Mouse (Mus musculus) forebrain, embryonic 12.5 days (tissue): ENCODE results near the gene Pxk. TPM values are rescaled to one million over a fixed set of nuclear protein-coding genes. Genes with fewer than 3 reads are reported as not detected.

Experiments used
- polyA plus RNA-seq: library from polyadenylated mRNA; unstranded; fragments of >200 nt; fragmentation: Nextera tagmentation; extraction: Ambion mirVana; gene quantifications from 2 replicates; pipeline ENCODE4 v1.2.1, GENCODE M21; 2016

The Pxk gene
- polyA plus RNA-seq, 1 experiment from 2014 or later = 30.3 TPM

Other genes starting within 250 kb of the Pxk start
- gene Gm45521, start 140.9 kb upstream of the Pxk start, polyA plus RNA-seq = 0.42 TPM in 1 of 2 replicates, not detected in the other
- gene Dnase1l3, start 103.6 kb upstream of the Pxk start, polyA plus RNA-seq = not detected in 2 replicates
- 18.8 and 21.4 TPM in 2 replicates for gene Abhd6, start 95.3 kb upstream of the Pxk start, polyA plus RNA-seq
- gene Rpp14, start 17.8 kb upstream of the Pxk start, polyA plus RNA-seq = 53.3 and 53.6 TPM in 2 replicates
- gene Pdhb, start 74.8 kb downstream of the Pxk start, polyA plus RNA-seq = 199 and 211 TPM in 2 replicates
- gene Kctd6, start 115.9 kb downstream of the Pxk start, polyA plus RNA-seq = 6.7 and 14.8 TPM in 2 replicates
- 0.21 TPM in 1 of 2 replicates, not detected in the other for gene Acox2, start 161.1 kb downstream of the Pxk start, polyA plus RNA-seq
- gene Fam107a, start 219.8 kb downstream of the Pxk start, polyA plus RNA-seq = 0.43 and 0.60 TPM in 2 replicates